Mouse (Mus musculus): ENCODE data around the gene Tmc4. TPM values are rescaled to one million over a fixed set of nuclear protein-coding genes. Genes with fewer than 3 reads are reported as not detected.

Gene Tmc4
- total RNA-seq, 1 experiment, result 2.9 TPM

- in situ Hi-C loops (cut with MboI; ENCODE audit: low sequenced_read_pairs in 2 of 2, unreplicated experiment in 2 of 2), result no loop called here
- no peak for DNase-seq (ENCODE audit: low read depth, low spot score)
- Histone ChIP-seq H3K4me3 (ENCODE audit: insufficient read depth in 1 of 2, low read depth in 1 of 2, low read length in 2 of 2, poor library complexity in 1 of 2, severe bottlenecking in 1 of 2) (no peak overlapping the region), H3K36me3 (ENCODE audit: control insufficient read depth, insufficient read depth, low read length, poor library complexity, severe bottlenecking) (peaks cover 3% of the 10 kb centered on the region; the same call in 1 of the 2 replicates), H3K9ac (ENCODE audit: insufficient read depth, low read depth, low read length, poor library complexity, severe bottlenecking) (no peak overlapping the region), H3K9me3 (ENCODE audit: control insufficient read depth, insufficient read depth, low read depth, low read length) (no peaks in the 10 kb centered on the region), H3K4me1 (ENCODE audit: control insufficient read depth in 2 of 2, insufficient read depth in 2 of 2, low read length in 2 of 2, poor library complexity in 1 of 2) (peaks cover 0 to 6% of the 10 kb centered on the region in 2 experiments; a peak in 1 of 4 replicates), H3K27ac (ENCODE audit: insufficient read depth, low read depth, low read length, poor library complexity, severe bottlenecking) (no peak overlapping the region)
- no peak for TF ChIP-seq ZC3H11A (IDR thresholded peaks at IDR 0.05; ENCODE audit: borderline replicate concordance, low read depth, low read length)
- TF ChIP-seq MAFK (IDR thresholded peaks at IDR 0.05; ENCODE audit: insufficient read depth, low read depth, low read length), result no peak
- TF ChIP-seq CHD2 (IDR thresholded peaks at IDR 0.05; ENCODE audit: low read depth, low read length), result no peak
- no peak for TF ChIP-seq ZNF384 (IDR thresholded peaks at IDR 0.05; ENCODE audit: low read depth, low read length)
- no peak for TF ChIP-seq HCFC1 (IDR thresholded peaks at IDR 0.05; ENCODE audit: borderline replicate concordance, insufficient read depth, low read length)
These were observed 2.2 kb downstream of the Tmc4 start for GRCm38 (mm10) chr7:3675228-3675548.

DNA sequence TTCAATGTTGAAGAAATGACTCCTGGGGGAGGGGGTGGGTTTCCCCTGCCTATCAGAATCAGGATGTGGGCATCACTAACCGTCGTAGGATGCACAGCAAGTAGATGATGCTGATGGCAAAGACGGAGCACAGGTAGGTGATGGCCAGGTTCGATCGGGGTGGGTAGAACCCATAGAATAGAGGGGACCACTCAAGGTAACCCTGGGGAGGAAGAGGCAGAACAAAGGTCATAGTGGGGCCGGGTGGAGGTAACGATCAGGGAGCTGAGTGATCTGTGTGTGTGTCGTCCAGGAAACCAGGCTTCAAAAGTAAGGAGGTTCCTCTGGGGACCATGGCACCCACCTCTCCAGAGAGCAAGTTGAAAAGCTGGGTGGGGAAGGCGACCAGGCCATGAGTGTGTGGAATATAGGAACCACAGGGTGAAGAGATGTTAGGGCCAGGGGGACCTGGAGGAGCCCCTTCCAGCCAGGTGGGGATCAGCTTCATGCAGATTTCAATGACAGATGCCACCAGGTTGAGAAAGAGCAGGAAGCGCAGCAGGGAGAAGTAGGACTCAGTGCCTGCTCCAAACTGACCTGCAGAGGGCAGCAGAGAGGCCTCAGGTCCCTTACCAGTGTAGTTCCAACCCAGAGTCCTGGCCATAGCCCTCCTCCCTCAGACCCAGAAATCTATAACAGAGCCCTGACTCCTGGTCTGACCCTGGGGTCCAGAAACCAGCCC lies 2.7 kb downstream of the Tmc4 start:
- no peaks in the 10 kb centered on the region for H3K9me3 ChIP-seq (ENCODE audit: control insufficient read depth, insufficient read depth, low read depth, low read length)
- peaks cover 0 to 6% of the 10 kb centered on the region in 2 experiments; a peak in 1 of 4 replicates for H3K4me1 ChIP-seq (ENCODE audit: control insufficient read depth in 2 of 2, insufficient read depth in 2 of 2, low read length in 2 of 2, poor library complexity in 1 of 2)
- H3K4me3 ChIP-seq (ENCODE audit: insufficient read depth in 1 of 2, low read depth in 1 of 2, low read length in 2 of 2, poor library complexity in 1 of 2, severe bottlenecking in 1 of 2), result no peak overlapping the region
- H3K36me3 ChIP-seq (ENCODE audit: control insufficient read depth, insufficient read depth, low read length, poor library complexity, severe bottlenecking), result peaks cover 3% of the 10 kb centered on the region; the same call in 1 of the 2 replicates
- TF ChIP-seq HCFC1 (IDR thresholded peaks at IDR 0.05; ENCODE audit: borderline replicate concordance, insufficient read depth, low read length), result no peak
- TF ChIP-seq ZC3H11A (IDR thresholded peaks at IDR 0.05; ENCODE audit: borderline replicate concordance, low read depth, low read length), result 0 out of 2 replicates have a peak, but pooled peaks have one; percentile 34
- peak; percentile 88 for DNase-seq (ENCODE audit: low read depth, low spot score)
- no peak overlapping the region for H3K9ac ChIP-seq (ENCODE audit: insufficient read depth, low read depth, low read length, poor library complexity, severe bottlenecking)
- in situ Hi-C loops (cut with MboI; ENCODE audit: low sequenced_read_pairs in 2 of 2, unreplicated experiment in 2 of 2), result no loop called here
- no peak overlapping the region for H3K27ac ChIP-seq (ENCODE audit: insufficient read depth, low read depth, low read length, poor library complexity, severe bottlenecking)

GRCm38 (mm10) chr7:3666921-3667391 lies 10.4 kb downstream of the Tmc4 start:
- Histone ChIP-seq H3K4me1 (ENCODE audit: control insufficient read depth in 2 of 2, insufficient read depth in 2 of 2, low read length in 2 of 2, poor library complexity in 1 of 2) (peaks cover 0 to 4% of the 10 kb centered on the region in 2 experiments; a peak in 2 of 4 replicates), H3K9ac (ENCODE audit: insufficient read depth, low read depth, low read length, poor library complexity, severe bottlenecking) (peak overlapping the region; percentile 51; the same call in 1 of the 2 replicates), H3K4me3 (ENCODE audit: insufficient read depth in 1 of 2, low read depth in 1 of 2, low read length in 2 of 2, poor library complexity in 1 of 2, severe bottlenecking in 1 of 2) (peak overlapping the region; percentile 52 to 56), H3K9me3 (ENCODE audit: control insufficient read depth, insufficient read depth, low read depth, low read length) (no peaks in the 10 kb centered on the region), H3K36me3 (ENCODE audit: control insufficient read depth, insufficient read depth, low read length, poor library complexity, severe bottlenecking) (peaks cover 6% of the 10 kb centered on the region; the same call in 1 of the 2 replicates), H3K27ac (ENCODE audit: insufficient read depth, low read depth, low read length, poor library complexity, severe bottlenecking) (0 out of 2 replicates have a peak overlapping the region, but pooled peaks have one; percentile 22)
- in situ Hi-C loops (cut with MboI; ENCODE audit: low sequenced_read_pairs in 2 of 2, unreplicated experiment in 2 of 2), result no loop called here
- peak; percentile 45 for DNase-seq (ENCODE audit: low read depth, low spot score)
- no peak for TF ChIP-seq HCFC1 (IDR thresholded peaks at IDR 0.05; ENCODE audit: borderline replicate concordance, insufficient read depth, low read length)
- TF ChIP-seq ZC3H11A (IDR thresholded peaks at IDR 0.05; ENCODE audit: borderline replicate concordance, low read depth, low read length), result no peak
- no peak for TF ChIP-seq CHD2 (IDR thresholded peaks at IDR 0.05; ENCODE audit: low read depth, low read length)
- no peak for TF ChIP-seq MAFK (IDR thresholded peaks at IDR 0.05; ENCODE audit: insufficient read depth, low read depth, low read length)
- no peak for TF ChIP-seq ZNF384 (IDR thresholded peaks at IDR 0.05; ENCODE audit: low read depth, low read length)

GRCm38 (mm10) chr7:3665215-3666114 lies 11.9 kb downstream of the Tmc4 start, which contains the start of gene Leng1:
Gene Leng1, minus strand, starts transcription at chr7:3665840.
- peak within 1 kb of the TSS; percentile 80 for H3K9ac ChIP-seq (ENCODE audit: insufficient read depth, low read depth, low read length, poor library complexity, severe bottlenecking)
- H3K4me1 ChIP-seq (ENCODE audit: control insufficient read depth in 2 of 2, insufficient read depth in 2 of 2, low read length in 2 of 2, poor library complexity in 1 of 2), result peaks cover 0 to 4% of the 10 kb centered on the region in 2 experiments; a peak in 2 of 4 replicates
- no peak within 1 kb of the TSS for H3K27ac ChIP-seq (ENCODE audit: insufficient read depth, low read depth, low read length, poor library complexity, severe bottlenecking)
- DNase-seq (ENCODE audit: low read depth, low spot score), result peak; percentile 98
- peaks cover 18% of the 10 kb centered on the region for H3K36me3 ChIP-seq (ENCODE audit: control insufficient read depth, insufficient read depth, low read length, poor library complexity, severe bottlenecking)
- TF ChIP-seq MAFK (IDR thresholded peaks at IDR 0.05; ENCODE audit: insufficient read depth, low read depth, low read length) (no peak), CHD2 (IDR thresholded peaks at IDR 0.05; ENCODE audit: low read depth, low read length) (peak; percentile 89), HCFC1 (IDR thresholded peaks at IDR 0.05; ENCODE audit: borderline replicate concordance, insufficient read depth, low read length) (no peak)
- H3K9me3 ChIP-seq (ENCODE audit: control insufficient read depth, insufficient read depth, low read depth, low read length), result no peaks in the 10 kb centered on the region
- peak within 1 kb of the TSS; percentile 78 to 81 for H3K4me3 ChIP-seq (ENCODE audit: insufficient read depth in 1 of 2, low read depth in 1 of 2, low read length in 2 of 2, poor library complexity in 1 of 2, severe bottlenecking in 1 of 2)
- in situ Hi-C loops (cut with MboI; ENCODE audit: low sequenced_read_pairs in 2 of 2, unreplicated experiment in 2 of 2), result no loop called here

Measured in ES-E14 (cell line).